Mouse (Mus musculus): Measurements from ENCODE around the gene 1700013G24Rik. TPM values are rescaled to one million over a fixed set of nuclear protein-coding genes. Genes with fewer than 3 reads are reported as not detected.
A peak's percentile ranks its signal among the peaks of the same experiment; 100 is the strongest.

1700013G24Rik gene
- polyA plus RNA-seq, 1 experiment from 2014 or later, result not detected

GRCm38 (mm10) chr4:137443625-137444024 lies 9.5 kb upstream of the 1700013G24Rik start:
- Histone ChIP-seq H3K4me2 (replicated peaks) (0 out of 2 replicates have a peak overlapping the region, but pooled peaks have one; percentile 6), H3K36me3 (no peaks in the 10 kb centered on the region), H3K9me3 (no peaks in the 10 kb centered on the region), H3K9ac (no peak overlapping the region), H3K27ac (no peak overlapping the region), H3K4me3 (replicated peaks) (no peak overlapping the region), H3K27me3 (replicated peaks) (no peaks in the 10 kb centered on the region), H3K4me1 (replicated peaks) (peaks cover 9% of the 10 kb centered on the region)
- ATAC-seq, result 0 out of 2 replicates have a peak, but pooled peaks have one; percentile 22
- WGBS, result 16% methylated on average over 5 of the region's 5 CpGs

- peaks cover 15% of the 10 kb centered on the region for H3K4me1 ChIP-seq (replicated peaks)
- 83% methylated on average over 4 of the region's 4 CpGs for WGBS
- H3K4me3 ChIP-seq (replicated peaks), result no peak overlapping the region
- no peak for ATAC-seq
- H3K27me3 ChIP-seq (replicated peaks), result no peaks in the 10 kb centered on the region
- H3K9me3 ChIP-seq, result no peaks in the 10 kb centered on the region
- H3K9ac ChIP-seq, result no peak overlapping the region
- H3K4me2 ChIP-seq (replicated peaks), result no peak overlapping the region
- no peaks in the 10 kb centered on the region for H3K36me3 ChIP-seq
- H3K27ac ChIP-seq, result no peak overlapping the region
Measured at GRCm38 (mm10) chr4:137445881-137446280, 7.2 kb upstream of the 1700013G24Rik start.

GRCm38 (mm10) chr4:137447363-137448196 lies 5.5 kb upstream of the 1700013G24Rik start:
- H3K9ac ChIP-seq, result no peak overlapping the region
- H3K27ac ChIP-seq, result 0 out of 2 replicates have a peak overlapping the region, but pooled peaks have one; percentile 2
- H3K4me3 ChIP-seq (replicated peaks), result no peak overlapping the region
- H3K27me3 ChIP-seq (replicated peaks), result no peaks in the 10 kb centered on the region
- ATAC-seq, result no peak
- H3K36me3 ChIP-seq, result no peaks in the 10 kb centered on the region
- whole genome bisulfite sequencing, result 65% methylated on average over 7 of the region's 7 CpGs
- H3K9me3 ChIP-seq, result no peaks in the 10 kb centered on the region
- H3K4me2 ChIP-seq (replicated peaks), result no peak overlapping the region
- H3K4me1 ChIP-seq (replicated peaks), result peaks cover 15% of the 10 kb centered on the region

GRCm38 (mm10) chr4:137448197-137448596 lies 4.9 kb upstream of the 1700013G24Rik start:
- Histone ChIP-seq H3K4me1 (replicated peaks) (peaks cover 15% of the 10 kb centered on the region), H3K9me3 (no peaks in the 10 kb centered on the region), H3K4me2 (replicated peaks) (no peak overlapping the region), H3K9ac (no peak overlapping the region), H3K27ac (0 out of 2 replicates have a peak overlapping the region, but pooled peaks have one; percentile 2), H3K4me3 (replicated peaks) (no peak overlapping the region), H3K27me3 (replicated peaks) (no peaks in the 10 kb centered on the region), H3K36me3 (no peaks in the 10 kb centered on the region)
- peak; percentile 64 for ATAC-seq
- WGBS, result 40% methylated on average over 6 of the region's 6 CpGs

GRCm38 (mm10) chr4:137448641-137449040 lies 4.4 kb upstream of the 1700013G24Rik start:
- Histone ChIP-seq H3K27me3 (replicated peaks) (no peaks in the 10 kb centered on the region), H3K4me3 (replicated peaks) (no peak overlapping the region), H3K36me3 (no peaks in the 10 kb centered on the region), H3K4me2 (replicated peaks) (no peak overlapping the region), H3K27ac (no peak overlapping the region), H3K4me1 (replicated peaks) (peaks cover 15% of the 10 kb centered on the region), H3K9me3 (no peaks in the 10 kb centered on the region), H3K9ac (no peak overlapping the region)
- ATAC-seq, result peak; percentile 33; the same call in 1 of the 2 replicates
- WGBS, result 33% methylated on average over 2 of the region's 2 CpGs

GRCm38 (mm10) chr4:137449132-137449531 lies 4.0 kb upstream of the 1700013G24Rik start:
- no peak overlapping the region for H3K4me2 ChIP-seq (replicated peaks)
- WGBS, result 53% methylated on average over 2 of the region's 2 CpGs
- no peaks in the 10 kb centered on the region for H3K27me3 ChIP-seq (replicated peaks)
- H3K36me3 ChIP-seq, result no peaks in the 10 kb centered on the region
- H3K9ac ChIP-seq, result no peak overlapping the region
- no peak overlapping the region for H3K4me3 ChIP-seq (replicated peaks)
- peaks cover 11% of the 10 kb centered on the region for H3K4me1 ChIP-seq (replicated peaks)
- no peaks in the 10 kb centered on the region for H3K9me3 ChIP-seq
- H3K27ac ChIP-seq, result no peak overlapping the region
- peak; percentile 50; the same call in 1 of the 2 replicates for ATAC-seq

GRCm38 (mm10) chr4:137449715-137450114 lies 3.4 kb upstream of the 1700013G24Rik start:
- Histone ChIP-seq H3K27ac (no peak overlapping the region), H3K9ac (no peak overlapping the region), H3K4me3 (replicated peaks) (no peak overlapping the region), H3K27me3 (replicated peaks) (no peaks in the 10 kb centered on the region), H3K4me1 (replicated peaks) (peaks cover 11% of the 10 kb centered on the region), H3K36me3 (no peaks in the 10 kb centered on the region), H3K9me3 (no peaks in the 10 kb centered on the region), H3K4me2 (replicated peaks) (no peak overlapping the region)
- WGBS, result 85% methylated on average over 10 of the region's 10 CpGs
- no peak for ATAC-seq

GRCm38 (mm10) chr4:137452190-137452589 lies 894 bp upstream of the 1700013G24Rik start:
- H3K27ac ChIP-seq, result no peak overlapping the region
- no peaks in the 10 kb centered on the region for H3K36me3 ChIP-seq
- H3K4me3 ChIP-seq (replicated peaks), result no peak overlapping the region
- 90% methylated on average over 6 of the region's 6 CpGs for WGBS
- ATAC-seq, result no peak
- H3K27me3 ChIP-seq (replicated peaks), result no peaks in the 10 kb centered on the region
- no peaks in the 10 kb centered on the region for H3K9me3 ChIP-seq
- no peak overlapping the region for H3K4me2 ChIP-seq (replicated peaks)
- H3K9ac ChIP-seq, result no peak overlapping the region
- H3K4me1 ChIP-seq (replicated peaks), result peaks cover 11% of the 10 kb centered on the region

GRCm38 (mm10) chr4:137454582-137454981 lies 1.5 kb downstream of the 1700013G24Rik start:
- Histone ChIP-seq H3K9ac (no peak overlapping the region), H3K4me3 (replicated peaks) (no peak overlapping the region), H3K9me3 (no peaks in the 10 kb centered on the region), H3K36me3 (no peaks in the 10 kb centered on the region), H3K4me2 (replicated peaks) (no peak overlapping the region), H3K27ac (no peak overlapping the region), H3K27me3 (replicated peaks) (no peaks in the 10 kb centered on the region), H3K4me1 (replicated peaks) (no peaks in the 10 kb centered on the region)
- no peak for ATAC-seq
- 89% methylated on average over 14 of the region's 14 CpGs for WGBS

GRCm38 (mm10) chr4:137456581-137456980 lies 3.5 kb downstream of the 1700013G24Rik start:
- 0 out of 2 replicates have a peak, but pooled peaks cover 3% of the 10 kb centered on the region for H3K4me1 ChIP-seq (replicated peaks)
- H3K27me3 ChIP-seq (replicated peaks), result no peaks in the 10 kb centered on the region
- H3K36me3 ChIP-seq, result no peaks in the 10 kb centered on the region
- no peaks in the 10 kb centered on the region for H3K9me3 ChIP-seq
- H3K4me3 ChIP-seq (replicated peaks), result no peak overlapping the region
- no peak overlapping the region for H3K4me2 ChIP-seq (replicated peaks)
- ATAC-seq, result no peak
- H3K9ac ChIP-seq, result no peak overlapping the region
- no peak overlapping the region for H3K27ac ChIP-seq
- 82% methylated on average over 12 of the region's 12 CpGs for WGBS

- Histone ChIP-seq H3K9me3 (no peaks in the 10 kb centered on the region), H3K27me3 (replicated peaks) (no peaks in the 10 kb centered on the region), H3K4me1 (replicated peaks) (0 out of 2 replicates have a peak, but pooled peaks cover 7% of the 10 kb centered on the region), H3K36me3 (no peaks in the 10 kb centered on the region), H3K9ac (no peak overlapping the region), H3K27ac (no peak overlapping the region), H3K4me3 (replicated peaks) (no peak overlapping the region), H3K4me2 (replicated peaks) (no peak overlapping the region)
- 57% methylated on average over 4 of the region's 4 CpGs for WGBS
- peak; percentile 32; the same call in 1 of the 2 replicates for ATAC-seq
Measured at GRCm38 (mm10) chr4:137457292-137457691, 4.2 kb downstream of the 1700013G24Rik start.

GRCm38 (mm10) chr4:137458310-137458709 lies 5.2 kb downstream of the 1700013G24Rik start:
- H3K9me3 ChIP-seq, result no peaks in the 10 kb centered on the region
- no peaks in the 10 kb centered on the region for H3K36me3 ChIP-seq
- H3K9ac ChIP-seq, result no peak overlapping the region
- ATAC-seq, result no peak
- no peak overlapping the region for H3K27ac ChIP-seq
- no peaks in the 10 kb centered on the region for H3K27me3 ChIP-seq (replicated peaks)
- H3K4me1 ChIP-seq (replicated peaks), result 0 out of 2 replicates have a peak, but pooled peaks cover 11% of the 10 kb centered on the region
- H3K4me3 ChIP-seq (replicated peaks), result no peak overlapping the region
- no peak overlapping the region for H3K4me2 ChIP-seq (replicated peaks)
- WGBS, result 79% methylated on average over 9 of the region's 9 CpGs
